Mouse (Mus musculus) lung, embryonic 14.5 days (tissue): ENCODE results near the gene Dip2a. TPM values are rescaled to one million over a fixed set of nuclear protein-coding genes. Genes with fewer than 3 reads are reported as not detected.

Experiments
- ATAC-seq: fragments of 200-750 bp; cut with Nextera tagmentation; 2 replicates; pipeline ENCODE4 v1.8.0; 2017; ENCODE audit warnings: mild to moderate bottlenecking, moderate TSS enrichment, moderate library complexity; ENCODE audit not compliant: insufficient read depth
- DNase-seq: peaks from one replicate; pipeline ENCODE4 v3.0.0-alpha.2; 2015
- H3K27ac ChIP-seq: fragments of 300-500 bp; sonication (generic); 2 replicates; pipeline ENCODE4 v1.5.1; 2014; ENCODE audit warnings: low read depth, mild to moderate bottlenecking, moderate library complexity
- H3K27me3 ChIP-seq: fragments of 300-500 bp; sonication (generic); 2 replicates; pipeline ENCODE4 v1.6.1; 2014; ENCODE audit warnings: low read length, control low read depth; ENCODE audit not compliant: insufficient read depth
- H3K36me3 ChIP-seq: fragments of 300-500 bp; sonication (generic); 2 replicates; pipeline ENCODE4 v1.6.1; 2014; ENCODE audit warnings: control low read depth; ENCODE audit not compliant: insufficient read depth
- H3K4me1 ChIP-seq: fragments of 300-500 bp; sonication (generic); 2 replicates; pipeline ENCODE4 v1.6.1; 2014; ENCODE audit warnings: antibody characterized with exemption, control low read depth; ENCODE audit not compliant: insufficient read depth
- H3K4me2 ChIP-seq: fragments of 300-500 bp; sonication (generic); 2 replicates; pipeline ENCODE4 v1.6.1; 2014; ENCODE audit warnings: mild to moderate bottlenecking
- H3K4me3 ChIP-seq: fragments of 300-500 bp; sonication (generic); 2 replicates; pipeline ENCODE4 v1.5.1; 2014; ENCODE audit warnings: low read depth, low read length
- H3K9ac ChIP-seq: fragments of 300-500 bp; sonication (generic); 2 replicates; pipeline ENCODE4 v1.6.1; 2014
- H3K9me3 ChIP-seq: fragments of 300-500 bp; sonication (generic); 2 replicates; pipeline ENCODE4 v1.6.1; 2016; ENCODE audit warnings: low read depth, low read length, control low read depth
- CTCF ChIP-seq: IDR thresholded peaks from 2 replicates; pipeline ENCODE4 v1.5.1; 2016; ENCODE audit warnings: antibody characterized with exemption, low read depth
- WGBS: fragments of 180-500 bp; shearing (Covaris S2); extraction: QIAGEN DNeasy Blood & Tissue Kit; methylation state at CpG from one replicate; pipeline ENCODE4 v1.1.7; 2014; 5-methylcytosine and 5-hydroxymethylcytosine counted together
- polyA plus RNA-seq: library from polyadenylated mRNA; unstranded; fragments of >200 nt; fragmentation: Nextera tagmentation; extraction: Ambion mirVana; gene quantifications from 2 replicates; pipeline ENCODE4 v1.2.1, GENCODE M21; 2014

The Dip2a gene
- polyA plus RNA-seq, 1 experiment from 2014 or later: 6.5 TPM

GRCm38 (mm10) chr10:76225944-76226343 lies 119.1 kb downstream of the Dip2a start:
- Histone ChIP-seq H3K4me3 (no peak overlapping the region), H3K9ac (no peak overlapping the region), H3K27ac (no peak overlapping the region), H3K36me3 (peaks cover 29% of the 10 kb centered on the region; the same call in 1 of the 2 replicates), H3K4me2 (no peak overlapping the region), H3K27me3 (no peaks in the 10 kb centered on the region), H3K9me3 (no peaks in the 10 kb centered on the region), H3K4me1 (no peaks in the 10 kb centered on the region)
- WGBS: 90% methylated on average over 11 of the region's 11 CpGs
- ATAC-seq (no peak), DNase-seq (no peak)
- no peak for TF ChIP-seq CTCF

GRCm38 (mm10) chr10:76218240-76218639 lies 126.9 kb downstream of the Dip2a start:
- H3K9ac ChIP-seq: no peak overlapping the region
- H3K27me3 ChIP-seq: no peaks in the 10 kb centered on the region
- H3K27ac ChIP-seq: no peak overlapping the region
- H3K4me2 ChIP-seq: no peak overlapping the region
- H3K4me1 ChIP-seq: no peaks in the 10 kb centered on the region
- WGBS: 74% methylated on average over 9 of the region's 9 CpGs
- no peaks in the 10 kb centered on the region for H3K9me3 ChIP-seq
- no peak overlapping the region for H3K4me3 ChIP-seq
- ATAC-seq (no peak), DNase-seq (no peak)
- H3K36me3 ChIP-seq: peaks cover 75% of the 10 kb centered on the region; the same call in 1 of the 2 replicates
- TF ChIP-seq CTCF: no peak

- H3K27me3 ChIP-seq: no peaks in the 10 kb centered on the region
- no peak overlapping the region for H3K4me3 ChIP-seq
- H3K36me3 ChIP-seq: peaks cover 75% of the 10 kb centered on the region; the same call in 1 of the 2 replicates
- no peak overlapping the region for H3K27ac ChIP-seq
- no peak for TF ChIP-seq CTCF
- no peaks in the 10 kb centered on the region for H3K4me1 ChIP-seq
- H3K9ac ChIP-seq: no peak overlapping the region
- WGBS: 94% methylated on average over 17 of the region's 17 CpGs
- no peak for ATAC-seq
- H3K4me2 ChIP-seq: no peak overlapping the region
- no peaks in the 10 kb centered on the region for H3K9me3 ChIP-seq
- DNase-seq: no peak
These were observed 128.0 kb downstream of the Dip2a start for GRCm38 (mm10) chr10:76217056-76217455.

GRCm38 (mm10) chr10:76214161-76214560 lies 130.9 kb downstream of the Dip2a start:
- ATAC-seq: no peak
- H3K9ac ChIP-seq: no peak overlapping the region
- no peak for DNase-seq
- H3K4me3 ChIP-seq: no peak overlapping the region
- H3K36me3 ChIP-seq: peaks cover 61% of the 10 kb centered on the region; the same call in 1 of the 2 replicates
- no peaks in the 10 kb centered on the region for H3K4me1 ChIP-seq
- H3K27ac ChIP-seq: no peak overlapping the region
- no peaks in the 10 kb centered on the region for H3K27me3 ChIP-seq
- no peak overlapping the region for H3K4me2 ChIP-seq
- no peak for TF ChIP-seq CTCF
- WGBS: 86% methylated on average over 4 of the region's 4 CpGs
- no peaks in the 10 kb centered on the region for H3K9me3 ChIP-seq

- Histone ChIP-seq H3K4me2 (no peak overlapping the region), H3K4me3 (no peak overlapping the region), H3K27me3 (no peaks in the 10 kb centered on the region), H3K9ac (no peak overlapping the region), H3K27ac (no peak overlapping the region), H3K9me3 (no peaks in the 10 kb centered on the region), H3K36me3 (peaks cover 70% of the 10 kb centered on the region), H3K4me1 (no peaks in the 10 kb centered on the region)
- TF ChIP-seq CTCF: no peak
- 92% methylated on average over 6 of the region's 6 CpGs for WGBS
- DNase-seq (no peak), ATAC-seq (no peak)
These were observed 133.0 kb downstream of the Dip2a start for GRCm38 (mm10) chr10:76212121-76212520.

GRCm38 (mm10) chr10:76210806-76211205 lies 134.3 kb downstream of the Dip2a start:
- no peak for TF ChIP-seq CTCF
- Histone ChIP-seq H3K9me3 (no peaks in the 10 kb centered on the region), H3K4me2 (no peak overlapping the region), H3K36me3 (peaks cover 65% of the 10 kb centered on the region), H3K27ac (no peak overlapping the region), H3K27me3 (no peaks in the 10 kb centered on the region), H3K9ac (no peak overlapping the region), H3K4me1 (no peaks in the 10 kb centered on the region), H3K4me3 (no peak overlapping the region)
- ATAC-seq: no peak
- no peak for DNase-seq
- WGBS: 92% methylated on average over 7 of the region's 7 CpGs

Other genes starting within 250 kb of the Dip2a start
- not detected in 2 replicates for gene Slc5a4b, start 234.3 kb downstream of the Dip2a start, polyA plus RNA-seq
- gene Slc5a4a, start 197.8 kb downstream of the Dip2a start, polyA plus RNA-seq: not detected in 2 replicates
- 44.6 and 45.0 TPM in 2 replicates for gene Prmt2, start 107.4 kb downstream of the Dip2a start, polyA plus RNA-seq
- 0.16 TPM in 1 of 2 replicates, not detected in the other for gene S100b, start 91.4 kb downstream of the Dip2a start, polyA plus RNA-seq
- not detected in 2 replicates for gene AC141477.1, start 95.2 kb upstream of the Dip2a start, polyA plus RNA-seq
- gene Pcnt, start 97.5 kb upstream of the Dip2a start, polyA plus RNA-seq: 20.3 and 23.0 TPM in 2 replicates
- 0.14 TPM in 1 of 2 replicates, not detected in the other for gene 2610028H24Rik, start 103.8 kb upstream of the Dip2a start, polyA plus RNA-seq
- 66.8 and 67.6 TPM in 2 replicates for gene Mcm3ap, start 123.6 kb upstream of the Dip2a start, polyA plus RNA-seq
- gene Ybey, start 123.8 kb upstream of the Dip2a start, polyA plus RNA-seq: 5.7 and 6.1 TPM in 2 replicates
- 21.5 and 28.4 TPM in 2 replicates for gene Lss, start 186.3 kb upstream of the Dip2a start, polyA plus RNA-seq
- not detected in 2 replicates for gene Spatc1l, start 217.0 kb upstream of the Dip2a start, polyA plus RNA-seq
- 0.12 TPM in 1 of 2 replicates, not detected in the other for gene Ftcd, start 230.4 kb upstream of the Dip2a start, polyA plus RNA-seq